Mouse (Mus musculus): Measurements from ENCODE around the gene Gpr161. TPM values are rescaled to one million over a fixed set of nuclear protein-coding genes. Genes with fewer than 3 reads are reported as not detected.
A peak's percentile ranks its signal among the peaks of the same experiment; 100 is the strongest.

The Gpr161 gene
- polyA plus RNA-seq, 1 experiment from 2014 or later, result 4.7 TPM

DNA sequence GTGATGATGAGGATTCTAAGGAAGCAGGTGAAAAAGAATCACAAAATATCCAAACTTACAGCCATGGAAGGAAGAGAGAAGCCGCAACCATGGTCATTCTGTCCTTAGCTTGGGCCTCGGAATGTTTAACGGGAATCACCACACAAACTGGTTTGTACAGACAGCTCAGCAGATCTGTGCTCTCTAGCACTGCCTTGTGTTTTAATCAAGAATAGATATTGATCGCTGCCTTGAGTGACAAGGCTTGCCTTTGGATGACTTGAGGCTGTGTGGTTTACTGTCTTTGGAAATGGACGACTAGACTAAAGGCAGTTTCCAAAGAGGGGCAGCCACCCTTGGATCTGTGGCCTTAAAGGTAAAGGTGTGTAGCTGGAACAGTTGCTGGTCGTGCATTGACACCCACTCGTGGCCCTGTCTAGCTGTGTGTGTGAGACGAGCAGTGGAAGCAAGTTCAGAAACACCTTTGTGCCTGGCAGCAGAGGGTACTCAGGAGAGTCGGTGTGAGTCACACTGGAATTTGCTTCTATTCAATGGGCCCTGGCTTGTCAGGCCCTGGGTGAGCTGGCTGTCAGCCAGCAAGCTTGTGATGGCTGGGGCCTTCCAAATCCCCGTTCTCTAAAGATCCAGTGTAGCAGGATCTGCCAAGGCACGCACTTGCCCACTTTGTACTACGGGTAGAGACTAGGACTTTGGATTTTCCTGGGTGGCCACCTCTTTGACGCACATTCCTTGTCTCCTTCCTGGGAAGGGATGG is 7.0 kb downstream of the Gpr161 start:
- Histone ChIP-seq H3K27me3 (replicated peaks; ENCODE audit: control insufficient read depth, insufficient read depth, low read length) (no peaks in the 10 kb centered on the region), H3K4me2 (ENCODE audit: low read length) (no peak overlapping the region), H3K36me3 (ENCODE audit: control insufficient read depth, insufficient read depth) (peaks cover 13% of the 10 kb centered on the region), H3K9ac (replicated peaks; ENCODE audit: low read depth, low read length) (no peak overlapping the region), H3K4me3 (replicated peaks; ENCODE audit: low read length) (no peak overlapping the region), H3K9me3 (ENCODE audit: control insufficient read depth, low read length) (no peaks in the 10 kb centered on the region), H3K27ac (ENCODE audit: low read length) (no peak overlapping the region), H3K4me1 (replicated peaks; ENCODE audit: control insufficient read depth, insufficient read depth, low read length) (peaks cover 22% of the 10 kb centered on the region)
- WGBS, result 41% methylated on average over 13 of the region's 13 CpGs
- peak; percentile 71 for ATAC-seq

DNA sequence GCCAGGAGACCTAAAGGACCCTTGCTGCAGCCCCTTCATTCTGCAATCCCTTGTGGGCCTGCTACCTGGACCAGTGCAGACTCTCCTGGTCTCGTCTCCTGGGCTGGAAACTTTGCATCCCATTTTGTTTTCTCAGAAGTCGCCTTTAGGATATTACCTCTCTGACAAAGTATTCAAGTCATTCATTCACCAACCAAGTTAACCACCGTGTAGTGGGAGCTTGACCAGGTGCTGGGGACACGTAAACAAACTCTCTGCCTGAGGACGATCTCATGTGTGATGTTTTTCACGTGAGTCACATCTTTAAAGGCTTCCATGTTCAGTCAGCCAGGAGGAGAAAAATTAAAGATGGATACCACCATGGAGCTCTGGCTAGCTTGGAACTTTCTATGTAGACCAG is 7.6 kb downstream of the Gpr161 start:
- H3K9ac ChIP-seq (replicated peaks; ENCODE audit: low read depth, low read length), result no peak overlapping the region
- H3K36me3 ChIP-seq (ENCODE audit: control insufficient read depth, insufficient read depth), result peaks cover 16% of the 10 kb centered on the region
- no peak overlapping the region for H3K27ac ChIP-seq (ENCODE audit: low read length)
- H3K27me3 ChIP-seq (replicated peaks; ENCODE audit: control insufficient read depth, insufficient read depth, low read length), result no peaks in the 10 kb centered on the region
- ATAC-seq, result no peak
- peaks cover 22% of the 10 kb centered on the region for H3K4me1 ChIP-seq (replicated peaks; ENCODE audit: control insufficient read depth, insufficient read depth, low read length)
- H3K9me3 ChIP-seq (ENCODE audit: control insufficient read depth, low read length), result no peaks in the 10 kb centered on the region
- no peak overlapping the region for H3K4me2 ChIP-seq (ENCODE audit: low read length)
- no peak overlapping the region for H3K4me3 ChIP-seq (replicated peaks; ENCODE audit: low read length)
- 77% methylated on average over 6 of the region's 6 CpGs for WGBS

DNA sequence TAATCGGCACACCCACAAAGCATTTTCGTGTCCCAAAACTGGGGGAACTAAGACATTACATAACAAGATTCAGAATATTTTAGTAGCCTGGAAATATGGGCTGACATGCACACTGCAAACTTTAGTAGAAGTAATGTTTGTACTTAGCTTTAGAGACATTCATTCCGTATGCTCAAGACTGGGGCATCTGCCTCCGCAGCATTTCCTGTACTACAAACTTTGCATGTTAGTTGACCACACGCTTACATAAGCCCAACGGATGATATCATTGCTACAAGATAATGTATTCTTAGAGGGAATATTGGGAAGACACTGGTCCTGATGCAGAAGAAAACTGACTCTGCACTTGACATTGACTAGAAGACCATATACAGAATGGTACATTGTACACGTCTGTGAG is 8.8 kb downstream of the Gpr161 start:
- Histone ChIP-seq H3K9ac (replicated peaks; ENCODE audit: low read depth, low read length) (no peak overlapping the region), H3K36me3 (ENCODE audit: control insufficient read depth, insufficient read depth) (peaks cover 16% of the 10 kb centered on the region), H3K27ac (ENCODE audit: low read length) (no peak overlapping the region), H3K4me3 (replicated peaks; ENCODE audit: low read length) (no peak overlapping the region), H3K4me2 (ENCODE audit: low read length) (no peak overlapping the region), H3K27me3 (replicated peaks; ENCODE audit: control insufficient read depth, insufficient read depth, low read length) (no peaks in the 10 kb centered on the region), H3K9me3 (ENCODE audit: control insufficient read depth, low read length) (no peaks in the 10 kb centered on the region), H3K4me1 (replicated peaks; ENCODE audit: control insufficient read depth, insufficient read depth, low read length) (peaks cover 22% of the 10 kb centered on the region)
- no peak for ATAC-seq
- 91% methylated on average over 7 of the region's 7 CpGs for WGBS

DNA sequence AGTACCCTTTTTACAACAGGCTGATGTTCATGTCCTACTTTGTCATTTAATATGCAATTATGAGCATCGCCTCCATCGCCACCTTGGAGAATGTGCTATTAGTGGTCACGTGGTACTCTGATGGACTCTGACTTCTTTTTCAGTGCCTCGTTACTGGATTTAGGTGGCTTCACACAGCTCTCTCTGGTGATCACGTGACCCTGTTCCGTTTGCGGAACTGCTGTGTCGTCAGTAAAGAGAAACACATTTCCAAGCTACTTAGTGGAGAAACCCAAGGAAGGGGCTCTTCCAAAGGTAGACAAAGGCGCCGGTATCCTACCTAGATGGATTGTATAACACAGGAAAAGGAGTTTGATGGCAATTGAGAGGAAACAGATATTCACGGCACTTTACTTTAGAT is 12.6 kb downstream of the Gpr161 start:
- H3K4me3 ChIP-seq (replicated peaks; ENCODE audit: low read length), result no peak overlapping the region
- peaks cover 22% of the 10 kb centered on the region for H3K36me3 ChIP-seq (ENCODE audit: control insufficient read depth, insufficient read depth)
- no peaks in the 10 kb centered on the region for H3K9me3 ChIP-seq (ENCODE audit: control insufficient read depth, low read length)
- WGBS, result 70% methylated on average over 11 of the region's 11 CpGs
- H3K4me1 ChIP-seq (replicated peaks; ENCODE audit: control insufficient read depth, insufficient read depth, low read length), result peaks cover under 1% of the 10 kb centered on the region
- no peak overlapping the region for H3K4me2 ChIP-seq (ENCODE audit: low read length)
- H3K27ac ChIP-seq (ENCODE audit: low read length), result no peak overlapping the region
- H3K9ac ChIP-seq (replicated peaks; ENCODE audit: low read depth, low read length), result no peak overlapping the region
- no peak for ATAC-seq
- H3K27me3 ChIP-seq (replicated peaks; ENCODE audit: control insufficient read depth, insufficient read depth, low read length), result no peaks in the 10 kb centered on the region

DNA sequence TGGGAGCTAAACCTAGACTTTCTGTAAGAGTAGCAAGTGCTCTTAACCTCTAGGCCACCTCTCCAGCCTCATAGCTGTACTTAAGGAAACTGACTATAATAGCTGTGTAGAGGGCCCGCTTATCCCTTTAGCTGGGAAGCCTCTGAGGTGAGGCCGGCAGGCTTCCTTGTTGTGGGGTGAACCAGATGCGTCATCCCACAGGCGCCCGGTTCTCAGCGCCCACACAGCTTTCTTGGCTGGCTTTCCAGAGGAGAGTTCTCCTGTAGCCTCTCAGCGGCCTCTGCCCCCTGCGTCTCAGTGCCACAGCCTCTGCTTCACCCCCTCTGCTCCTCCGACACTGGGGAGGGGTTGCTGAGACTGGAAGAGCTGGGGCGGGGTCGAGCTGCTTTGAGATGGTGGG is 20.8 kb downstream of the Gpr161 start:
- Histone ChIP-seq H3K4me2 (ENCODE audit: low read length) (no peak overlapping the region), H3K4me3 (replicated peaks; ENCODE audit: low read length) (no peak overlapping the region), H3K9me3 (ENCODE audit: control insufficient read depth, low read length) (no peaks in the 10 kb centered on the region), H3K36me3 (ENCODE audit: control insufficient read depth, insufficient read depth) (peaks cover 2% of the 10 kb centered on the region; the same call in 1 of the 2 replicates), H3K27me3 (replicated peaks; ENCODE audit: control insufficient read depth, insufficient read depth, low read length) (no peaks in the 10 kb centered on the region), H3K4me1 (replicated peaks; ENCODE audit: control insufficient read depth, insufficient read depth, low read length) (no peaks in the 10 kb centered on the region), H3K27ac (ENCODE audit: low read length) (no peak overlapping the region), H3K9ac (replicated peaks; ENCODE audit: low read depth, low read length) (no peak overlapping the region)
- WGBS, result 52% methylated on average over 11 of the region's 11 CpGs
- ATAC-seq, result no peak

DNA sequence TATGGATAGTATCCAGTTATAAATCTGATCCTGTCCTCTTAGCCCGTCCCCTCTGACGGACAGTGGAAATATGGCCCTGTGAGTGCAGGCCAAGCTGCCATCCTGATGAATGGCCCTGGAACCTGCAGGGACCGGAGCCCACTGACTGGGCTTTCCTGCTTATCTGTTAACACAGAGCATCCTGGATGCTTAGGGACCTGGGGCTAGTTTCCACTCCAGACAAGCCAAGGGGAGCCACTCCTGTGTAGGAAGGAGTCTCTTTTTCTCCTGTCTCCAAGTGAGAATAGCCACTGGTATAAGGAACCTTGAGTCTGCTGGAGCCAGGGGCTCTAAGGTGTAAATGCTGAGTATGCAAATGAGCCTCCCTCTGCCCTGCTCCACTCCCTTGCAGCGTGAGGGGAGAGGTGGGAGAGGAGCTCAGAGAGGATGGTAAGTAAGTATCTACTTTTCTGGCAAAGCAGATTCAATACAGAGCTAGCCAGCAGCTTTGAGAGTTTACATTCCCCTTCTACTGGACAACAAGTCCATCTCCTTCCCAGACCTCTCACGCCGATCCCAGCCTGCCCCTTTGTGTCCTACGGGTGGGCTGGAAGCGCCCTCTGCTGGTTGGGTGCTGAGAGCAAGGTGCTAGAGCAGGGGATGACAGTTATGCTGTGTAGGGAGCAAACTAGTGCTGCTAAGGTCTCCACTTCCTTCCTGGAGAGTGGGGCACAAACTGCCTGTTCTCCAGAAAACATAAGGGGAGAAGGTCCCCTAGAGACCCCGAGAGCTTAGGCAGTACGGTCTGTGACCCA is 24.7 kb downstream of the Gpr161 start:
- Histone ChIP-seq H3K4me1 (replicated peaks; ENCODE audit: control insufficient read depth, insufficient read depth, low read length) (no peaks in the 10 kb centered on the region), H3K9ac (replicated peaks; ENCODE audit: low read depth, low read length) (no peak overlapping the region), H3K4me3 (replicated peaks; ENCODE audit: low read length) (no peak overlapping the region), H3K4me2 (ENCODE audit: low read length) (no peak overlapping the region), H3K27me3 (replicated peaks; ENCODE audit: control insufficient read depth, insufficient read depth, low read length) (no peaks in the 10 kb centered on the region), H3K9me3 (ENCODE audit: control insufficient read depth, low read length) (no peaks in the 10 kb centered on the region), H3K27ac (ENCODE audit: low read length) (no peak overlapping the region), H3K36me3 (ENCODE audit: control insufficient read depth, insufficient read depth) (peaks cover 6% of the 10 kb centered on the region; the same call in 1 of the 2 replicates)
- ATAC-seq, result peak; percentile 76
- WGBS, result 46% methylated on average over 10 of the region's 10 CpGs

DNA sequence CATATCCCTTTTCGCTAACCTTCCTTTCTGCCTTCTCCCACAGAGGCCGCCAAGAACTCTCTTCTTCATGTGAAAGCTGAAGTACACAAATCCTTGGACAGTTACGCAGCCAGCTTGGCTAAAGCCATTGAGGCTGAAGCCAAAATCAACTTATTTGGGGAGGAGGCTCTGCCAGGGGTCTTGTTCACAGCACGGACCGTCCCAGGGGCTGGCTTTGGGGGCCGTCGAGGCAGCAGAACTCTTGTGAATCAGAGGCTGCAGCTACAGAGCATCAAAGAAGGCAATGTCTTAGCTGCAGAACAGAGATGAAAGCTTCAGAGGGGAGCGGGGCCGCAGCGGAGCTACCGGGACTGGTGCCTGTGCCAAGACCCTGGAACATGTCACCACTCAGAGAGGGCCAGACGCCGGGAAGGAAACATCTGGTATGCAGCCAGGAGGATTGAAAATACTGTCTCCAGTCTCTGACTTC is 25.8 kb downstream of the Gpr161 start:
- no peak overlapping the region for H3K9ac ChIP-seq (replicated peaks; ENCODE audit: low read depth, low read length)
- ATAC-seq, result no peak
- H3K9me3 ChIP-seq (ENCODE audit: control insufficient read depth, low read length), result no peaks in the 10 kb centered on the region
- no peak overlapping the region for H3K4me3 ChIP-seq (replicated peaks; ENCODE audit: low read length)
- H3K27me3 ChIP-seq (replicated peaks; ENCODE audit: control insufficient read depth, insufficient read depth, low read length), result no peaks in the 10 kb centered on the region
- peaks cover 6% of the 10 kb centered on the region; the same call in 1 of the 2 replicates for H3K36me3 ChIP-seq (ENCODE audit: control insufficient read depth, insufficient read depth)
- 86% methylated on average over 13 of the region's 13 CpGs for WGBS
- H3K4me2 ChIP-seq (ENCODE audit: low read length), result no peak overlapping the region
- no peak overlapping the region for H3K27ac ChIP-seq (ENCODE audit: low read length)
- no peaks in the 10 kb centered on the region for H3K4me1 ChIP-seq (replicated peaks; ENCODE audit: control insufficient read depth, insufficient read depth, low read length)

DNA sequence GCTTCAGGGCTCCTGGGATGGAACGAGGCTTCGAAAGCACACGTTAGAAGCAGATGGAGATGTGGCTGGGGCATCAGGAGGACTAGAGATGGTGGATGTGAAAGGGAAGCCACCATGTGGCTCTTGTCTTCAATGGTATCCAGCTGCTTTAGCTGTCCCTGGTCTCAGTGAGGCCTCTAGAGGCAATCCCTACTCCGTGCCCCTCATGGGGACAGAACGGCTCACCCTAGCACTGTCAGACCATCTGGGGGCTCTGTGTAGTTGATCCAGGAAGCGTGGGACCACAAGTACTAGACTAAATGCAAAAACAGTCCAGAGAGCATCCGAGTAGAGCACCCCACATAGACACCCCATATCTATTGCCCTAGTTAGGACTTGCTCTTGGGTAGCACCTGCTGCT is 26.3 kb downstream of the Gpr161 start:
- Histone ChIP-seq H3K36me3 (ENCODE audit: control insufficient read depth, insufficient read depth) (peaks cover 6% of the 10 kb centered on the region; the same call in 1 of the 2 replicates), H3K27me3 (replicated peaks; ENCODE audit: control insufficient read depth, insufficient read depth, low read length) (no peaks in the 10 kb centered on the region), H3K4me1 (replicated peaks; ENCODE audit: control insufficient read depth, insufficient read depth, low read length) (no peaks in the 10 kb centered on the region), H3K9me3 (ENCODE audit: control insufficient read depth, low read length) (no peaks in the 10 kb centered on the region), H3K27ac (ENCODE audit: low read length) (no peak overlapping the region), H3K9ac (replicated peaks; ENCODE audit: low read depth, low read length) (no peak overlapping the region), H3K4me3 (replicated peaks; ENCODE audit: low read length) (no peak overlapping the region), H3K4me2 (ENCODE audit: low read length) (no peak overlapping the region)
- ATAC-seq, result no peak
- WGBS, result 92% methylated on average over 7 of the region's 7 CpGs

DNA sequence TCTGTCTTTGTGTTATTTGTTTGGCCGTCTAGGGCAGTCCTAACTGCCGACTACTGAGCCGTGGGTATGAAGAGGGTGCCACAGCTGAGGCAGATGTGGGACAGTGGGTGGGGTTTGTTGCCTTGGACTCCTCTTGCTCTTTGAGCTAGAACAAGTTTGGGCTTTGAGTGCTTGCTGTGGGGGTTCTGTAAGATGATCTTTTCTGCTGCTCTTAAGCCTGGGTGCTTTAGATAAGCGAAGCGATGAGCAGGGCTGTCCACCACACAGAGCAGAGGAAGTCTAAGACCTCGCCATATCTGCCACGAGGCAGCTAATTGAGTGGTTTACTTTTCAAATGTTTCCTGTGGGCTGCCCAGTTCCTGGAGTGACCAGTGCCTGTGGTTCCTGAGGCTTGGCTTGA is 27.3 kb downstream of the Gpr161 start:
- Histone ChIP-seq H3K9me3 (ENCODE audit: control insufficient read depth, low read length) (no peaks in the 10 kb centered on the region), H3K36me3 (ENCODE audit: control insufficient read depth, insufficient read depth) (peaks cover 9% of the 10 kb centered on the region), H3K27me3 (replicated peaks; ENCODE audit: control insufficient read depth, insufficient read depth, low read length) (no peaks in the 10 kb centered on the region), H3K4me2 (ENCODE audit: low read length) (no peak overlapping the region), H3K4me3 (replicated peaks; ENCODE audit: low read length) (no peak overlapping the region), H3K9ac (replicated peaks; ENCODE audit: low read depth, low read length) (no peak overlapping the region), H3K4me1 (replicated peaks; ENCODE audit: control insufficient read depth, insufficient read depth, low read length) (no peaks in the 10 kb centered on the region), H3K27ac (ENCODE audit: low read length) (no peak overlapping the region)
- 92% methylated on average over 7 of the region's 7 CpGs for WGBS
- no peak for ATAC-seq

Data from forebrain, embryonic 16.5 days (tissue).